Mouse (Mus musculus): ENCODE measurements around the gene Tspo.

The Tspo gene

DNA sequence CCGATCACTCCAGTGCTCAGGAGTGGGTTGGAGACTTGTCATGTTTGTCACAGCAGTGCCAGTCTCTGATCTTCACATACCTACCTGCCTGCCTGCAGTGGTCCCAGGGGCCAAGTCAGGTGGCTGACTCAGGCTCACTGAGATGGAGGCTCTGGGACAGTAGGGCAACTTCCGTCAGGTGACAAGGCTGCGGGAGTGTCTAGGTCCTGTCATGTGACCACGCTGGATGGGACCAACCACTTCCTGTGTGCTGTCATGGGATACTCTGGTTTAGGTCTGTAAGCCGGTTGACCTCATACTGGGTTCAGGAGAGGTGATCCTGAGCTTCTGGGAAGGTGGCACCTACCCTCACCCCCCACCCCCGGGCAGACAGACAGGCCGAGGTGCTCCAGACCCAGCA lies 17.4 kb upstream of the Tspo start:
- DNase-seq (ENCODE audit: low spot score): no peak

DNA sequence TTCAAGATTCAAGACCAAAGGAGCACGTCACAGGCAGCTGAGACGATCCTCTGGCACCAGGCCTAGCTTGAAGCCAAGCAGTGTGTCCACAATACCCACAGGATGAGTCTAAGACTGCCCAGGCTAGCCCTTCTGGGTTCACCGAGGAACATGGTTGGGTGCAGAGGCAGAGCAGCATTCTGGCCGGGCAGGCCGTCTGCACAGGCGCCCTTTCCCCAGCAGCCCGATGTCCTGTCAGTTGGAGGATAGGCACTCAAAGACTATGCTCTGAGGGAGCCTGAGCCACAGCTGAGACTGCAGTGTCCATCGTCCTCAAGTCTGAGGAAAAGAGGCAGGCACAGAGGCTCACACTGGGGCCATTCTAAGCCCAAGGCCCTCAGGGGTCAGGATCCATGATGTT lies 16.2 kb upstream of the Tspo start:
- DNase-seq (ENCODE audit: low spot score): no peak

DNA sequence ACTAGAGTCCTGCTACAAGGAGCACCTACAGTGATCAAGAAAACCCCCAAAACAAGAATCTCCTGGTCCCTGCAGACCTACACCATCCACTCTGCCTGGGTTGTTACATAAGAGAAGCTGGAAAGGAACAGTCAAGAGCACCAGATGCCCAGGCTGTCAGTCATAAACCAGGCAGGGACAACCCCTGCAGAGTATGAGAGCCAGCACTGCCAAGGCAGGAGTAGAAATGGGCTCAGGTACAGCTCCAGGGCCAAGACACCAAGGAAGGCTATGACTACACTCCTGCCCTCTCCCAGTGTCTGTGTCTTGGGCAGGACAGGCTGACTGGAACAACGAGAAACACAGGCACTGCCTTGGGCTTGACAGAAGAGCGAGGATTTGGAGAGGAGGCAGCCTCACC lies 13.3 kb upstream of the Tspo start:
- no peak for DNase-seq (ENCODE audit: low spot score)

DNA sequence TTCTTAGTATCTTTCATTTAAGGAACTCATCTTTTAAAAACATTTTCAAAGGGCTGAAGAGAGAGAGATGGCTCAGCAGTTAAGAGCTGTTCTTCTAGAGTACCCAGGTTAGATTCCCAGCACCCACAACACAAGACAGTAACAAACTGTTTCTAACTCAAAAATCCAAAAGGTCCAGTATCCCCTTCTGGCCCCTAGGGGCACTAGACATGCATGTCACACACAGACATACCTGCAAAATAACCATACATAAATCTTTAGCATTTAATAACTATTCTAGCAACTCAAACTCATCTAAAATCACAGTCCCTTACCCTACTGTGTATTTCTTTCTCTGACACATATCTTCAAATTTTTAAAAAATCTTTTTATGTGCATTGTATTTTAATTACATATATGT lies 9.6 kb upstream of the Tspo start:
- no peak for DNase-seq (ENCODE audit: low spot score)

DNA sequence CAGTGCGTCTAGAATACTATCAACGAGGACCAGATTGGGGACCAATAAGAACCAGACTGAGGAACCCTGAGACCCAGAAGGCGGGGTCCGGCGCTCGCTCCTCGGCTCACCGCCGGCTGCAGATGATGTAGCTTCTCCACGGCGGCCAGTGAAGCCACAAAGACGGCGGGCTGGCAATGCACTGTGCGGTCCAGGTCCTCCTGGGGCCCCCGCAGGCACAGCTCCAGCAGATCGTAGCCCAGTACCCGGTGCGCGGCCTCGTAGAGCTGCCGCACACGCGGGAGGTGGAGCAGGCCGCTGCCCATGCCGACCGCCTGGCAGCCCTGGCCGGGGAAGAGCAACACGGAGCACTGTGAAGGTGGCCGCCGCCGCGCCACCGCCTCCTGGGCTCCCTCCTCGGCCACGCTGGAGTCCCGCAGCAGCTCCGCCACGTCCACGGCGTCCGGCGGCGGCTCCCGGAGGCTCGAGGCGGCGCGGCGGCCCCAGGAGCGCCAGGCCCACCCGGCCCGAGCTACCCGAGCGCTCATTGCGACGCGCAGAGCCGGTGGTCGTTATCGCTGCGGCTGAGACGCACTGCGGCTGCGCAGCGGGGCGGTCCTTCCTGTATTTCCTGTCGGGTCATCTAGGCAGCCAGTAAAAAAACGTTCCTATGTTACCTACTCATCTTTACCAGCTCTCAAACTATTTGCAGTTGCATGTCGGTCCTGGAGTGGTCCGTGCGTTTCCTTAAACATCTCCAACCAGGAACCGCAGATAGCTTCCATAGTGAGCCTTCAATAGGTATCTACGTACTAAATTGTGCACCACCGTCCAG lies 8.0 kb upstream of the Tspo start:
- DNase-seq (ENCODE audit: low spot score): peak; percentile 68

DNA sequence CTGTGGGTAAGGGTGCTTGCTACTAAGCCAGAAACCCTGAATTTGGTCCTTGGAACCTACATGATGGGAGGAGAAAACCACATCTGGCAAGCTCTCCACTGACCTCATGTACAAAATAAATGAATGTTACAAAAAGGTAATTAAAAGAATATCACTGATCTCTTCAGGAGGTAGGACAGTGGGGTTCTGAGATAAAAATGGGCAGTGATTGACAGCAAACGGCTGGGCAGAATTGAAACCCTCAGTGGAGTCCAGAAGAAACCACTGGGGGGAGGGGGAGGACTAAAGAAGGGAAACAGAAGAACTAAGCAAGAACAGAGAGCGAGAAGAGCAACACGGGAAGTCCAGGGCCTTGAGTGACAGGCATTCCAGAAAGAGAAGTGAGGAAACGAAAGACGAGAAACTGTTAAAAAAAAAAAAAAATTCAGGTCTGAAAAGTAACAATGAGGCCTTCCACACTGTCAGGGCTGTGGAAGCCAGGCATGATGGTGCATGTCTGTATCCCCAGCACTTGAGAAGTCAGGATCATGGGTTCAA lies 2.4 kb upstream of the Tspo start:
- no peak for DNase-seq (ENCODE audit: low spot score)

DNA sequence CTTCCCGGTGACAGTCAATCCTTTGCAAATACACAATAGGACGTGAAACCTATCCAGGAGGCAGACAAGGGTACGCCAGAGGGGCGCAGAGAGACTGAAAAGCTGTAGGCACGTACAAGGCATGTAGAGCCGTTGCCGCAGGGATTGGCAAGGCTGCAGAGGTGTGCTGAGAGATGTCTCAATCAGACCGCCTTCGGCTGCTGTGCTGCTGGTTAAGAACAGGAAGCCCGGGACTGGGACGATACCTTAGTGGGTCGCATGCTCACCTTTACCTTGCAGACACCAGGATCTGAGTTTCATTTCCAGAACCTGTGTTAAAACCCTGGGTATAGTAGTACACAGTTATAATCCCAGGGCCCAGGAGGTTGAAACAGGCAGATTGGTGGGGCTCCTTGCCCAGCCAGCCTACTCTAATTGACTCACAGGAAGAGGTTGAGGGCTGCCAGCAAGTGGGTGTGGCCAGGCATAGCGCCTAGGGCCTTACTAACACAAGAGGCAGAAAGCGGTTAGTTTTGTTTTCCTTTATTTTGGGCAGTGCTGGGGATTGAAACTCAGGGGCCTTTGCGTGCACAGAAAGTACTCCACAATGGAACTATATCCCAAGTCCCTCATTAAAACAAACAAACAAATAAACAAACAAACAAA lies 644 bp upstream of the Tspo start:
- peak; percentile 62 for DNase-seq (ENCODE audit: low spot score)

DNA sequence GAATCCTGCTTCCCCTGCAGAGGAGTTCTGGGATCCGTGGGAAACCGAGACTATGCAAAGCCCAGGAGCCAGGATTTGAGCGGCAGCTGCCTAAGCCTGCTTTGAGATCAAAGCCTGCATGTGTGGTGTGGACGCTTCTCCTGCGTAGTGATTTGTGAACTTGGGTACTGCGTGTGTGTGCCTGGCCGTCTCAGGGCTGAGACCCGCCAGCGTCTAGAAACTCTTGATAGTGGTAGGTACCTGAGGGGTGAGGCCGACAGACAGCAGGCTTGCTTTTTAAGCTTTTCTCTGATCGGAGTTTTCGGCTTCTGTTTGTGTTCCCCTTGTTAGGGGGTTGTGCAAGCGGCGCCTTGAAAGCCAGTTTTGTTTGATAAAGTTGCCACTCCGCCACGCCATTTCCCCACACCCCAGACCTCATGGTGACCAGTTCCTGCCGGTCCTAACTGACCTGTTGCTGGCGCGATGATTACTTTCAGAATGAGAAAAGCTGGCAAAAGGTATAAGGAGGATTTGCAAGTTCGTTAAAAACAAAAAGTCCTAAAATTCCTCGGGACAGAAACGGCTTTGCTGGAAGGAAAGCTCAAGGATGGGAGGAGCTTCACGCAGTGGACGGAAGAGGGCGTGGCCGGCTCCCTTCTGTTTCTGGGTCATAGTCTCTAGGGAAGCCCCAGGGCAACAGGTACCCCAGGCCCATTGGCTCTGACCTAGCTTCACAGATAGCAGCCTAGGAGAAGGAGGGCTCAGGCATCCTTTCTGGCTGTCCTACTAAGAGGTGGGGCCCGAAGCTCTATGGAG lies 662 bp downstream of the Tspo start:
- DNase-seq (ENCODE audit: low spot score): no peak

DNA sequence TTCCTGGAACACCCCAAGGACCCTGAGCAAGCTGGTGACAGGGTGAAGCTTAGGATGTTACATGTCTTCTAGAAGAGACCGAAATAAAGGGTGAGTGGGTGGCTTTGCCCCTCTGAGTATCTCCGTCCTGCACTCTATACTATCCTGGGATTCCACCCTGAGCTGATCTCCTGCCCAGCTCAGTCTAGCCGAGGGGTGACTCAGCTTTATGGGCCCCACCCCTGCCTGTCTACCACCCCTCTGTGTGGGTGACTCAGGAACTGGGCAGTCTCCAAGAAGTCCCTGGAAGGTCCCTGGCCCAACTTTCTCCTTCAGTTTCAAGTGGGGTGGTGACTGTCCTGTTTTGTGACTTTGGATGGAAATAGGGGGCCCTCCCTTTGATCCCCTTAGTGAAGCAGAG lies 2.0 kb downstream of the Tspo start:
- no peak for DNase-seq (ENCODE audit: low spot score)

DNA sequence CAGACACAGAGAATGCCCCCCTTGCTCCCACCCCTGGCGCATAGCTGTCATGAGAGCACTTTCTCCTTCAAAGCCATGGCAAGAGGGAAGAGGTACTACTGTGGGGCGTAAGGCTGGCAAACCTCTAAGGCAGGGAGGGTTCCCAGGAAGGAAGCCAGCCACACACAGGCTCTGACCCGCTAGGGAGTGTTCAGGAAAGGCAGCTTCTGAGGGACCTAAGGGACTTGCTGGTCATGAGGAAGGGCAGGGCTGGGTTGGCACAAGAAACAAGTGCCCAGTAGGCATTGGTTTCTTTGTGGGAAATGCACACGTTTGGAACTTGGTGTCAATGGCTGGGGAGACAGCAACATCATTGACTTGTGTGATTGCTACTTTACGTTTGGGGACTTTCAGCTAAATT lies 2.6 kb downstream of the Tspo start:
- no peak for DNase-seq (ENCODE audit: low spot score)

DNA sequence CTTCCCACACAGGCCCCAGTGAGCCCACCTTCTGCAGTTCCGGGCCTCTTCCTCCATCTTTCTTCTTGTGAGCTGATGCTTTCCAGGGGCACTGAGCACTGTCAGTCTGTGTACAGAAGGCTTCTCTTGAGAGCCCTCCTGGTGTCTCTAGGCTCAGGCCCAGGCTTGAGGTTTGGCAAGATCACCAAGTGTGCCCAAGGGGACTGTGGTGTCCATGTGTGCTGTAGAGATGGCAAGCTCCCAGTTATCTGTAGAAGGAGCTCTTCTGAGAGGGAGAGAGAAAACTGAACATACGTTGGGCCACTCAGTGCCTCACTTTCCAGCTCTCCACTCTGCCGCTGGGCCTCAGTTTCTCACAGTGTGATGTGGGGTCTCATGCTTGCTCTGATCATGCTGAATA lies 4.3 kb downstream of the Tspo start:
- DNase-seq (ENCODE audit: low spot score): no peak

DNA sequence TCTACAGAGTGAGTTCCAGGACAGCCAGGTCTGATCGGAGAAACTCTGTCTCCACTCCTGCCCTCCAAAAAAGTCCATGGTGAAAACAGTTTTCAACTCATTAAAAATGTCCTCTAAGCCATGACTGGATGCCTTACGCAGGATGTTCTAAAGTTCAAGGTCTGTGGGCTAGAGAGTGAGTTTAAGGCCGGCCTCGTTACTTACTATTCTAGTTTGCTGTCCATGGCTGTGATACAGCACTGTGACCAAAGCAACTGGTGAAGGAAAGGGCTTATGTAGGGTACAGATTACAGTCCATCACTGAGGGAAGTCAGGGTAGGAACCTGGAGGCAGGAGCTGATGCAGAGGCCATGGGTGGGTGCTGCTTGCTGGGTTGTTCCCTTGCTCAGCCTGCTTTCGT lies 5.2 kb downstream of the Tspo start:
- no peak for DNase-seq (ENCODE audit: low spot score)

DNA sequence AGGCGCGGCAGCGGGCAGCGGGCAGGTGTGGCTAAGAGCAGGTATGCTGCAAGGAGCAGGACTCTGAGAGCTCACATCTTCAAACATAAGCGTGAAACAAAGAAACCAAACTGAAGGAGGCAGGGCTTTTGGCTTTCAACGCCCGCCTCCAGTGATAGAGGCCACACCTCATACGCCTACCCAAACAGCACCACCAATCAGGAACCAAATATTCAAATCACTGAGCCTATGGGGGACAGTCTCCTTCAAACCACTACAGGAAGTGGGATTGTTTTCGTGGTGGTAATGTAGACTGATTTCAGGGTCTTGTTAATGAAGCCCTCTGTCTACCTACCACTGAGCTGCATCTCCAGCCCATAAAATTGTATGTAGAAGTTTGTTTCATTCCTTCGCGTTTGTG lies 6.3 kb downstream of the Tspo start:
- DNase-seq (ENCODE audit: low spot score): no peak

DNA sequence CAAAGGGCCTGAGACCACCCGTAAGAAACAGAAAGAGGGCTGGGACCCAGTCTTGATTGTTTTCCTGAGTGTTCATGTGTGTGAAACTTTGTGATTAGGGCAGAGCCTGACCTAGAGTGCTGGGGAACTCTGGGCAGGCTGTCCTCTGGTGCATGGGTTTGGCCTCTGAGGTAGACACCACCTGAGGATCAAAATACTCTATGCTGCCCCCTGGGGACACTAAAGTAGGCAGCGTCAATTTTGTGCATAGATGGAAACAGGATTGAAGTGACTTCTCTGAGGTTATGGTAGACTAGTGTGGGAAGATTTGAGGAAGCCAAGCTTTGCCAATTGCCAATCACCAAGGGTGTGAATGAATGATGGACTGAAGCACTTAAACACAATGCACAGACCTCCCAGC lies 7.2 kb downstream of the Tspo start:
- DNase-seq (ENCODE audit: low spot score): no peak

DNA sequence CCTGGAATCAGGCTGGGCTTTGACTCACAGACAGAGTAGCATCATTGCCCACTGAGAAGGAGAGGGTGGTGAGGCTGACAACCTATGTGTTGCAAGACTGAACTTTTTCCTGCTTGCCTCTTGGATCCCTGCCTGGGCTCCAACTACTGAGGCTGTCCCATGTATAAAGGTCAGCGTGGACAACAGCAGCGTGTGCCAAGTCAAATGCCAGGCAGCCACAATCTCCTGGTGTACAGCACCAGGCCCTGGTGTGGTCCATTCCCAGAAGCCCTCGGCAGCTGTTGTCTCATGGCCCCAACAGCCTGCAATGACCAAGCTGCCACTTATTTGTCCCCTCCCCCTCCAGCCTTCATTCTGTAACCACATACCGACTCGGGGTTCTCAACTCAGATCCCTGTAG lies 8.2 kb downstream of the Tspo start:
- DNase-seq (ENCODE audit: low spot score): no peak

DNA sequence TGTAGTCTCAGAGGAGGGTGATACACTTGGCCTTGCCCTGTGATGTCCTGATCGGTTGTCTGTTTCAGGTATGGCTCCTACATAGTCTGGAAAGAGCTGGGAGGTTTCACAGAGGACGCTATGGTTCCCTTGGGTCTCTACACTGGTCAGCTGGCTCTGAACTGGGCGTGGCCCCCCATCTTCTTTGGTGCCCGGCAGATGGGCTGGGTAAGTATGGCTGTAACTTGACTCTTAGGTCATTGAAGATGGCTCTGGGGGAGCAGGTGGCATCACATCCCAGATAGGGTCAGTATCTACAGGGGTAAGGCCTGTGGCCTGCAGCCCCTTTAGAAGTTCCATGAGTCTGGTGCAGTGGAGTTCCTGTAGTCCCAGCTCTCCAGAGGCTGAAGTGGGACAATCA lies 8.7 kb downstream of the Tspo start:
- DNase-seq (ENCODE audit: low spot score): no peak

DNA sequence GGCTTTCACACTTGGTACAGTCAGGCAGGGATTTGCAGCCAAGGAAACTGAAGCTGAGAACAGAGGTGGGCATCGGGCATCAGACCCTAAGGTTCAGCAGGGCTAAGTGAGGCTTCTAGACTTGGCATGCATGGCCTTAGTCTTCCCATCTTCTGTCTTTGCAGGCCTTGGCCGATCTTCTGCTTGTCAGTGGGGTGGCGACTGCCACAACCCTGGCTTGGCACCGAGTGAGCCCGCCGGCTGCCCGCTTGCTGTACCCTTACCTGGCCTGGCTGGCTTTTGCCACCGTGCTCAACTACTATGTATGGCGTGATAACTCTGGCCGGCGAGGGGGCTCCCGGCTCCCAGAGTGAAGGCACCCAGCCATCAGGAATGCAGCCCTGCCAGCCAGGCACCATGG lies 10.2 kb downstream of the Tspo start:
- no peak for DNase-seq (ENCODE audit: low spot score)

DNA sequence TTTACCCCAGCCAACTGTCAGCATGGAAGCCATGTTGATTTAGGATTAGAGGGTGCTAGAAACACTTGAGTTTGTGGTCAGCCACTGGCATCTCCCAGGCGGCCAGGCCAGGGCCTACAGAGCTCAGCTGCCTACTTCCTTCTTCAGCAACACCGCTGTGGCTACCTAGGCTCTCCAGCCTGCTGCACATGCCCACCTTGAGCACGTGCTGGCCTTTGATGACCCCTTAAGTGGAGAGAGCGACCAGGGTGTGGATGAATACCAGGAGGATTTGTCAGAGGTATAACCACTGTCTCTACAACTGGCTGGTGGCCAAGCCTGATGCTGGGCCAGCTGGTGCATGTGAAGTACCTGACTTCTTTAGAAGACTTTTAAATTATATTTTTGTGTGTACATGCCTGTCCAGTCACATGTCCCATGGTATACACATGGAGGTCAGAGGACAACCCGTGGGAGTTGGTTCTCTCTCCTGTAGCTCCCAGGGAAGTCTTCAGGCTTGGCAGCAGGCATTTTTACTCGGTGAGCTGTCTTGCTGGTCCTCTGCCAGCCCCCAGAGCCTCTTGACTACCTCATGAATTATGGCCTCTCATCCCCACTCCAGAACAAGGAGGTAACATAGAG lies 11.4 kb downstream of the Tspo start:
- no peak for DNase-seq (ENCODE audit: low spot score)

DNA sequence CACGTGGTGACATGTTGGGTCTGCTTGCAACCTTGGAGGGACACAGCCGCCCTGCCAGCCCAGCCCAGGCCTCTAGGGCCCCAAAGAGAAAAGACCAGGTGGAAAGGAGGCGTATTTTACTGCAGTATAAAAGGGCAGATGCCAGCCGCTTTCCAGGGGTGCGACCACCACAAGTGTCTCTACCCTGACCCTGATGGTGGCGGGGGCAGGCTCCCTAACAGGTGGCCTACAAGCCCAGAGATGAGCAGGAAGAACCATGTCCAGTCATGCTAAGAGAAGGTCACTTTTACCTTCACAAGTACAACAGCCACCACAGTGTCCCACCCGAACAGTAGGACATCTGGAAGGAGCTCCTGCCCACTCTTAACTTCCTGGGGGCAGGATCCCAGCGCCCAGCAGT lies 12.2 kb downstream of the Tspo start:
- DNase-seq (ENCODE audit: low spot score): no peak

DNA sequence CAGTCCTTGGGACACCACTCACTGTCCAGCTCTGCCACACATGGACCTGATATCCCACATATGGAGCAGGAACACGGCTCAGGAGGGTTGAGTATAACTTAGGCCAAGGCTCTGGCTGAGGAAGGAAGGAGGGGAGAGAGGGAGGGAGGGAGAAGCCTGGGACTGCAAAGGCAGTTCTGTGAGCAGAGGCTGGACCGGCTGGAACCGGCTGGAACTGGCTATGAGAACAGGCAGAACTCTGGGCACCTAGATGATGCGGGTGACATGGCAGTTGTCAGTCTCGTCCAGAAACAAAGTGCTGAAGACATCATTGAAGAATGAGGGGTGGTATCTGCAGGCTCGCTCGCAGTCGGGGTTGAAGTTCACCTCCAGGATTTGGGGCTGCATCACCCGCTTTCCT lies 13.3 kb downstream of the Tspo start:
- no peak for DNase-seq (ENCODE audit: low spot score)

DNA sequence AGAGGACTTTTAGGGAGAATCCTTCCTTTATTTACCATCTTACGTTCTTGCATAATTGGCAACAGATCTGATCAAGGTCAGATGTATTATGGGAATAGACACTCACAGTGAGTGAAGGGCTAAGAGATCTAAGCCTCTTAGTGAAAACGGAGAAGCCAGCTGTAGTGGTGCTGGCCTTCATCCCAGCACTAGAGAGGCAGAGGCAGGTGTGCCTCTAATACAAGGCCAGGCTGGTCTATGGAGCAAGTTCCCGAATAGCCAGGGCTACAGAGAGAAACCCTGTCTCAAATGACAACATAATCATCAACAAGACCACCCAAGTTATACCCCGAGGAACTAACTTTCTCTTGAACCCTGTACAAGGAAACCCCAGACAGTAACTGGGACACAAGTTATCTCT lies 19.5 kb downstream of the Tspo start:
- DNase-seq (ENCODE audit: low spot score): no peak

DNA sequence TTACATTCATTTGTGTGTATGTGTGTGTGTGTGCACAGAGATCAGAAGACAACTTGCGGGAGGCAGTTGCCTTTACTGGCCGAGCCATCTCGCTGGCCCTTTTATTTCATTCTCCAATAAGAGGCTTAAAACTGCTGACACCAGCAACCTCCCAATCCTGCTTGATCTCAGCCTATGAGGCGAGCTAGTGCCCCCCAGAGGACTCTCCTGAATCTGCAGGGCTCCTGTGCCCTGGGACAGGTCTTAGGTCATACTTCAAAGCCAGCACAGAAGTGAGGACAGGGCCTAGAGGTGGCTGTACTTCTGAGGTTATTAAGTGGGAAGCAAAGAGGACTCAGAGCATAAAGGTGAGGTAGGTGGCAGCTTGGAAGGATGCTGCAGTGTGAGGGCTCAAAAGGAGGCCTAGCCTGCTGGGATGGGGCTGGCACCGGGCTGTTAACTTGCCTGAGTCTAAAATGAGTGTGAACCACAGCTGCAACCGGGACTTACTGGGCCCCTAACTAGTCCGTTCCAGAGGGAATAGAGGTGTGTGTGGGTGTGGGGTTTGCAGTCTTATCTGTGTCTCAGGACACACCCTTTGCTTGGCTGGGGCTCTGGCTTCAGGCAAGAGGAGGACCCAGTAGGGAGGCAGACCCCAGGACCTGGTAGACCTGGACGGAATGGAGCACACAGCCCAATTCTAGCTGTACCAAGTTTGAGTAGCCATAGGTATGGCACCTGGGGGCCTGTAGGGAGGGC lies 20.2 kb downstream of the Tspo start:
- DNase-seq (ENCODE audit: low spot score): no peak

Data from layer of hippocampus, adult 9-10 months (tissue).